Mouse (Mus musculus): ENCODE results near the gene Chmp4b. TPM values are rescaled to one million over a fixed set of nuclear protein-coding genes. Genes with fewer than 3 reads are reported as not detected.

Gene Chmp4b
- polyA plus RNA-seq, 1 experiment from 2014 or later, result 35.4 TPM

- DNase-seq (ENCODE audit: low spot score), result no peak
Observed at GRCm38 (mm10) chr2:154641176-154641575, 10.3 kb upstream of the Chmp4b start.

- no peak for DNase-seq (ENCODE audit: low spot score)
Observed at GRCm38 (mm10) chr2:154642005-154642459, 9.5 kb upstream of the Chmp4b start.

DNA sequence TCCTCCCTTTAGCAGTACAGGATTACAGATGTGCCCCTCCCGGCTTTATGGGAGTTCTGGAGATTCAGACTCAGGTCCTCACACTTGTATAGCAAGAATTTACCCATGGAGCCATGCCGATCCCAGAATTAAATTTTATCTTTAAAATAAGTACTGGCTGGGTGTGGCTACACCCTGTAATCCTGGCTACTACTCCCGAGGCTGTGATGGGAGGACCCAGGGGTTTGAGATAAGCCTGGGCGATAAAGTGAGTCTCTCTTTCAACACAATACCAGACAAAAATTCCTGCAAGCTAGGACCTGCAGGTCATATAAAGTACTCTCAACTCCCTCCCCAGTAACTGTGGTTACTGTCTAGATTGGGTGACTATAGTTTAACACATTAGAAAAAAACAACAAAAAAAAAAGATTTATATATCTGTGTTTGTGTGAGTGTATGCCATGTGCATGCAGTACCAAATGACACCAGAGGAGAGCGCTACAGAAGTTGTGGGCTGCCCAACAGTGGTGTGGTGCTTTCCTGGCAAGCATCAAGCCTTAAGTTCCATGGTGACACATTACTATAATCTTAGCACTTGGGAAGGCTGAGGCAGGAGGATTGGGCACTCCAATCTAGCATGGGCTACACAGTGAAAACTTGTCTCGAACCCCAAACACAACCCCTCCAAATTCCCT is 8.7 kb upstream of the Chmp4b start:
- no peak for DNase-seq (ENCODE audit: low spot score)

DNA sequence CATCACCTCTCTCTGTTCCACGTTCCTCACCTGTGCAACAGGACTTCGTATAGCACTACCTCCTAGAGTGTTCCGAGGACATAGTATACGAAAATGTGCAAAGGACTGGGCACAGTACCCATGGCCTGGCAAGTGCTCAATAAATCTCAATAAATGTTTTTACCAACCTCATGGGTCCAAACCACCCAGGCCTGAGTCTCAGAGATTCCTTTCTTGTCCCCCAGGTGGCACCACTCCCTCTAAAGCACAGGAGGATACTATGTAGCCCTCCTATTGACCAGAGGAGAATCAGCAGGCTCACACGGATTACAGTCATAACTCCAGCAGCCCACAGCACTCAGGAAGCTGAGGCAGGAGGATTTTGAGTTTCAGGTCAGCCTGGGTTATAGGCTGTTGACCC is 4.9 kb upstream of the Chmp4b start:
- DNase-seq (ENCODE audit: low spot score), result no peak

DNA sequence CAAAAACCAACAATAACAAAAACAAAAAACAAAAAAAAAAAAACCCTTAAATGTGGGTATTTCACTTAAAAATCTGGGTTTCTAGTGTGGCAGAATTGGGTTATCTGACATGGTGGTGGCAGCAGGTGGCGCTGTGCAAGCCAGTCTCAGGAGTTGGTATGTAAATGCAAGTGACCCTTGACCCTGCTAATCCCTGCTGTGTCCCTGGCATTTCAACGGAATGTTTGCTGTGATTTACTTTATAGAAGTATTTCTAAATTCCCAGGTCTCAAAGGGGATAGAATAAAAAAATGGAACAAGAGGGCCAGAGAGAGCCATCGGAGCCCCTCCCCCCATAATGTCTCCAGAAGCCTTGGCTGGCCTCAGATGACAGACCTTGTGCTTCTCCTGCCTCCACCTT is 3.4 kb upstream of the Chmp4b start:
- peak; percentile 23 for DNase-seq (ENCODE audit: low spot score)

- DNase-seq (ENCODE audit: low spot score), result no peak
Observed at GRCm38 (mm10) chr2:154650404-154650803, 1.1 kb upstream of the Chmp4b start.

DNA sequence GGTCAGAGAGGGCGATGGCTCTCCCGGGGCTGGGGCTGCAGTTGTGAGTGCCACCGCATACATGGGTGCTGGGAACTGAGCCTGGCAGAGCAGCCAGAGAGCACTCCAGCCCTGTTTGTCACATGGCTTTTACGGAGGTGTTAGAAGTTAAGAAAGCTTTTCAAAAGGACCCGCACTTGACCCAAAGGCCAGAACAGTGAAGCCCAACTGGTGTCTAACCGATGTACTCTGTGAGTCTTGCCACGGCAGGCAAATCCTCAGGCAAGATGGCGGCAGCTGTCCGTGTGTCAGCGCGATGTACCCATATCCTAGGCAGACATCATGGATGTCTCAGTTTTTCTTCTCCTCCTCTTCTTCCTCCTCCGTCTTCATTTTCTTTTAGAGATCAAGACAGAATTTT is 3.5 kb downstream of the Chmp4b start:
- DNase-seq (ENCODE audit: low spot score), result no peak

GRCm38 (mm10) chr2:154655878-154656414 is 4.4 kb downstream of the Chmp4b start:
- DNase-seq (ENCODE audit: low spot score), result no peak

DNA sequence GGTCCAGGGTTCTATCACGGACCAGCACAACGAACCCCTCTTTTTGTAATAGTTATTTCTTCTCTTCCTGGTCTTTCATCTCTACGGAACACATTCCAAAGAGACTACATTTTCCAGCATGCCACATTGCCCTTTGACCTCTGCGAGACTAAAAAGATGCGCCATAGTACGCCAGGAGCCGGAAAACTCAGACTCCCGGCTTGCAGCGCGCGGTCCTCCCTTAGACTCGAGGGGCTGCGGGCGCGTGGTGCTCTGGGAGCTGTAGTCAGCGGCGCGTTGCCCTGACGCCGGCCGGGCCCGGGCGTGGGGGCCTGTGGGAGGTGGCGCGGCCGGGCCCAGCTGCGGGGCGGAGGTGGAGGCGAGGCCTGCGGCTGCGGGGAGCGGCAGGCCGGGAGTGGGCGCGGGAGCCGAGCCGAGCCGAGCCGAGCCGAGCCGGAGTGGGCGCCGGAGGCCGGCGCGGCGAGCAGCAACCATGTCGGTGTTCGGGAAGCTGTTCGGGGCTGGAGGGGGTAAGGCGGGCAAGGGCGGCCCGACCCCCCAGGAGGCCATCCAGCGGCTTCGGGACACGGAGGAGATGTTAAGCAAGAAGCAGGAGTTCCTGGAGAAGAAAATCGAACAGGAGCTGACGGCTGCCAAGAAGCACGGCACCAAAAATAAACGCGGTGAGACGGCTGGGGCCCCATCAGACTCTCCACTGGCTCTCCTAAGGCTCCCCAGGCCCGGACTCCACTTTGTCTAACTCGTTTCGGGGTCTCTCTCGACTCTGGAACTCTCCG is 5.4 kb downstream of the Chmp4b start:
- DNase-seq (ENCODE audit: low spot score), result peak; percentile 99

DNA sequence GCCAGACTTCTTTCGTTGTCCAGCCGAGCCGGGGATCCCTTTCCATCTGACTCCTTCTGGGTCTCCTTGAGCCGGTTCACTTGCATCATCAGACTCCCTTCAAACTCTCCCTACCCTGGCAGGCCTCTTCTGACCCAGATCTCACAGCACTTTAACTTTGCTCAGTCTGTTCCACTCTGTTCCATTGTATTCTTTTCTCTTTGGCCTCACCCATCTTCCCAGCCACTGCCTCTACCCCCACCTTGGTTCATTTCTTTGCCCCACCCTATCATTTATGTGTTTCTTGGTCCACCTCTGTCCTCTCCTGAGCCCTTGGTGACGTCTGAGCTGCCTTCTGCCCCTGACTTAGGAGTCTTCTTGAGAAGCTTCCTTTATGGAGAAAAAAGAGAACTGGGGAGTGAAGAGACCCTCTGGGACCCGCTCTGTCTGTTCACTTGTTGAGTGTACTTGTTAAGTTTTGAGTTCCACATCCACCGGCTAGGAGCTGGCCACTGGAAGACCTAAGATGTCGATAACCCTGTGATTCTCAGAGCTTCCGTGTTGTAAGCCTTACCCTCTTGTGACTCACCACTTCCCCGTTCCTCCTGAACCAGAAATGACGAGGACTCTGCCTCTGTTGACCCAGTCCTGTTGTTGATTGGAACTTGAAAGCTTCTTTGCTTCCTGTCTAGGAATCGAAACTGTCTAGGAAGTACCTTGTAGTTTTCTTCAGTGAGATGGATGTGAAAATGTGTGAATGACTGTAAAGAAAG is 6.2 kb downstream of the Chmp4b start:
- peak; percentile 71 for DNase-seq (ENCODE audit: low spot score)

GRCm38 (mm10) chr2:154659070-154659469 is 7.6 kb downstream of the Chmp4b start:
- DNase-seq (ENCODE audit: low spot score), result no peak

GRCm38 (mm10) chr2:154659531-154660074 is 8.1 kb downstream of the Chmp4b start:
- DNase-seq (ENCODE audit: low spot score), result peak; percentile 9

GRCm38 (mm10) chr2:154668680-154669079 is 17.2 kb downstream of the Chmp4b start:
- DNase-seq (ENCODE audit: low spot score), result no peak

- DNase-seq (ENCODE audit: low spot score), result no peak
Observed at GRCm38 (mm10) chr2:154670106-154670505, 18.6 kb downstream of the Chmp4b start.

DNA sequence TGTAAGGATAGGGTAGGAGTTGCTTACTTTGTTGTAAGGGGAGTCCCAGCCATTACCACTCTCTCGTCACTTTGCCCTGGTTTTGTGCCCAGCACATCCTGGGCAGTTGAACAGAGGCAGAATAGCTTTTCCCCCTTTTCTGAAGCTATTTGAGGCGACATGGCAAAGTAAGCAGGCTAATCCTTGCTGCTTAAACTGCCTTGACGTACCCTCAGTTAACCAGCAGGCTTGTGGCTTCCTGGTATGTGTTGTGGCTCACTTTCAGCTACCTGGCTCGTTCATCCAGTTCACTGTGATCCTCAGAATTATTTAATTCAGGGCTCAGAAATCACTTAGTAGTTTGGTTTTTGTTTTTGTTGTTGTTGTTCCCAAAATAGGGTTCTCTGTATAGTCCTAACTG is 19.2 kb downstream of the Chmp4b start:
- DNase-seq (ENCODE audit: low spot score), result no peak

- DNase-seq (ENCODE audit: low spot score), result no peak
Observed at GRCm38 (mm10) chr2:154674008-154674407, 22.5 kb downstream of the Chmp4b start.

GRCm38 (mm10) chr2:154676653-154677609 is 25.4 kb downstream of the Chmp4b start:
- DNase-seq (ENCODE audit: low spot score), result no peak

DNA sequence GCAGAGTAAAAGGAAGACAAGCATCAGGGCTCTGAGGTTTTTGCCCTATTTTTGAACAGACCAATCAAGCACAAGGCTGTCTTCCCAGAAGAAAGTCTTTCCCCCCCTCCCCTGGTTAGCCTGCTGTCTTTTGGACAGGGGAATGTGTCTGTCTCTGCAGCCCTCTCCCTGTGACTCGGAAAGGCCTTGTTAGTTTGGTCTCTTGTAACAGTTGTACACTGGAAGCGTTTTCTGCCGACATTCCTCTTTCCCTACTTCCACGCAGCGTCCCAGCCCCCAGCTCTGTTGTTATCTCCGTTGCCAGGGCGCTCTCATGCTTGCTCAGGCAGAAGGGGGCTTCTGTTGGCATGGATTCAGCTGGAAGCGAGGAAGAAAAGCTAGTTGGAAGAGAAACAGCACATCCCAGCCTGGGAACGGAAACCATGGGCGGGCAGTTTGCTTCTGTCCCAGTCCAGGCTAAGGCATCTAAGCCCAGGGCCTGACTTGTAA is 26.2 kb downstream of the Chmp4b start:
- DNase-seq (ENCODE audit: low spot score), result no peak

DNA sequence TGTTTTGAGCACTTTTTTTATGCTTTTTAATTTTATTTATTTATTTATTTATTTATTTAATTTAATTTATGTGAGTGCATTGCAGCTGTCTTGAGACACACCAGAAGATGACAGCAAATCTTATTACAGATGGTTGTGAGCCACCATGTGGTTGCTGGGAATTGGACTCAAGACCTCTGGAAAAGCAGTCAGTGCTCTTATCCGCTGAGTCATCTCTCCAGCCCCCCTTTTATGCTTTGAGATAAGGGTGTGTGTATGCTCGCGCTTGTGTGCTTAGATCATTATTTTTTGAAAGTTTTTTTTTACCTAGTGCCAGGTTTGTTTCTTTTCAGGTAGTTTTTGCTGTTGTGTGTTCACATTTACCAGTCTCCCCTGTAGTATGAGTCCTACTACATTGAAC is 27.5 kb downstream of the Chmp4b start:
- no peak for DNase-seq (ENCODE audit: low spot score)

DNA sequence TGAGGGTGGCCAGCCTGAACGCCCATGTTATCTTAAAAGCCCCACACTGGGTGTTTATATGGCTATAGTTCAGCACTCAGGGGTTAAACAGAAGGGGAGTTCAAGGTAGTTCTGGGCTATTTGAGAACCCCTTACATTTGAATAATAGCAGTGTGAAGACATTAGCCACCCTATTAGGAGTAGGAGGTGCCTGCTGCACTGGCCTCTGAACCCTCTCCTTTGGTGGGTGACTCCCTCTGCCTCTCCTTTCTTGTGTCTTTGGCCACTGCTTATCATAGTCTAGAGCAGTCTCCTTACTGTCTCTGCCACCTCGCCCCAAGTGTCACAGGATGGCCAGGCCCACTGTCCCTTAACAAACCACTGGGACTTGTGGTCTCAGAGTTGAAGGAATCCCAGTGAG is 28.8 kb downstream of the Chmp4b start:
- DNase-seq (ENCODE audit: low spot score), result no peak
